8 mouse cellular contexts compared by ENCODE assay signal in the genomic region with DNA sequence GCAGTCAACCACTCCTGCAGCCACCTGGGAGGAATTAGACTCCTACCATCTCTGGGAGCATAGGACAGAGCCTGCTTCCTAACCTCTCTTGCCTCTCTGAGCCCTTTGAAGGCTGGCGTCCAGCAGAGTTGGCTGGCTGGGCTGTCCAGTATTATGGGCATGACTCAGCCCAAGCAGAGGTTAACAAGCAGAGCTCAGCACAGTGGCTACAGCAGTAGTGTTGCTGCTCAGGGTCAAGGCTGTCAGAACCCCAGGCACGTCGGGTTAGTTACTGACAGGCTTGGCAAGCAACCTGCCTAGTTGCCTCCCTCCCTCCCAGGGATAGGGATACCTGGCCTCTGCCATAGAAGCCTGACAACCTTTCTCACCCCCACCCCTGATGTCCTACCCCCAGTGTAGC. TPM values are rescaled to one million over a fixed set of nuclear protein-coding genes. Genes with fewer than 3 reads are reported as not detected.
DNase-seq lines count a peak whose midpoint lies in the region; ATAC-seq and TF ChIP-seq lines count a peak whose summit lies in the region.

No protein-coding gene starts in this region.

- H3K36me3 ChIP-seq in thymus, adult 2 months (ENCODE audit: control insufficient read depth, insufficient read depth, low read length) = peaks cover 6% of the 10 kb centered on the region; the same call in 1 of the 2 replicates
- H3K36me3 ChIP-seq in heart, embryonic 15.5 days = no peaks in the 10 kb centered on the region; the same call in 1 of the 2 replicates
- H3K36me3 ChIP-seq in liver, embryonic 13.5 days = 0 out of 2 replicates have a peak, but pooled peaks cover 6% of the 10 kb centered on the region
- H3K36me3 ChIP-seq in stomach, embryonic 14.5 days (ENCODE audit: control insufficient read depth, insufficient read depth, low read length) = no peaks in the 10 kb centered on the region

- peak; percentile 74 to 85 for DNase-seq in adrenal gland, adult (ENCODE audit: inconsistent age in 2 of 2, low spot score in 1 of 2)
- DNase-seq in adrenal gland, postnatal 4 days (ENCODE audit: low spot score in 2 of 2) = no peak
- peak; percentile 3 for DNase-seq in thymus, adult 2 months
- DNase-seq in thymus, postnatal 36 days = no peak
- no peak for DNase-seq in liver, embryonic 13.5 days

- H3K27me3 ChIP-seq in thymus, adult 2 months (ENCODE audit: control insufficient read depth, insufficient read depth, low read length) = no peaks in the 10 kb centered on the region
- H3K27me3 ChIP-seq in heart, embryonic 15.5 days = no peaks in the 10 kb centered on the region
- no peaks in the 10 kb centered on the region for H3K27me3 ChIP-seq in liver, embryonic 13.5 days
- no peaks in the 10 kb centered on the region for H3K27me3 ChIP-seq in stomach, embryonic 14.5 days (ENCODE audit: control insufficient read depth, insufficient read depth, low read length)

- ATAC-seq in heart, embryonic 15.5 days (replicated peaks; ENCODE audit: insufficient number of reproducible peaks, insufficient read depth, low FRiP score, low read depth) = no peak
- ATAC-seq in liver, embryonic 13.5 days (ENCODE audit: low read depth) = no peak
- no peak for ATAC-seq in stomach, embryonic 14.5 days (ENCODE audit: insufficient number of reproducible peaks, insufficient read depth, low FRiP score, low read depth)
- no peak for ATAC-seq in CD4-positive, CD25-positive, alpha-beta regulatory T cell, adult 4 months

- peak overlapping the region; percentile 94 for H3K27ac ChIP-seq in thymus, adult 2 months (ENCODE audit: control insufficient read depth, insufficient read depth, low read length)
- peak overlapping the region; percentile 60 for H3K27ac ChIP-seq in heart, embryonic 15.5 days
- H3K27ac ChIP-seq in liver, embryonic 13.5 days = peak overlapping the region; percentile 21; the same call in 1 of the 2 replicates
- peak overlapping the region; percentile 74; the same call in 1 of the 2 replicates for H3K27ac ChIP-seq in stomach, embryonic 14.5 days (ENCODE audit: low read length)

- peaks cover 14% of the 10 kb centered on the region for H3K4me1 ChIP-seq in thymus, adult 2 months (replicated peaks; ENCODE audit: control insufficient read depth, insufficient read depth, low read length)
- peaks cover 37% of the 10 kb centered on the region for H3K4me1 ChIP-seq in heart, embryonic 15.5 days (replicated peaks)
- peaks cover 43% of the 10 kb centered on the region for H3K4me1 ChIP-seq in liver, embryonic 13.5 days (replicated peaks)
- H3K4me1 ChIP-seq in stomach, embryonic 14.5 days (ENCODE audit: control insufficient read depth, insufficient read depth, low read length) = peaks cover 14% of the 10 kb centered on the region; the same call in 1 of the 2 replicates

- H3K4me3 ChIP-seq in thymus, adult 2 months (ENCODE audit: control insufficient read depth, insufficient read depth, low read length) = peak overlapping the region; percentile 82
- H3K4me3 ChIP-seq in heart, embryonic 15.5 days = peak overlapping the region; percentile 10; the same call in 1 of the 2 replicates
- peak overlapping the region; percentile 70 for H3K4me3 ChIP-seq in liver, embryonic 13.5 days (replicated peaks)
- no peak overlapping the region for H3K4me3 ChIP-seq in stomach, embryonic 14.5 days (ENCODE audit: low read depth, low read length)

- TF ChIP-seq CTCF in thymus, adult 2 months (IDR thresholded peaks at IDR 0.05; ENCODE audit: borderline replicate concordance, control insufficient read depth, extremely low read depth, insufficient read depth, low read length, poor library complexity) = no peak

- no peaks in the 10 kb centered on the region for H3K9me3 ChIP-seq in heart, embryonic 15.5 days (replicated peaks)
- H3K9me3 ChIP-seq in liver, embryonic 13.5 days (replicated peaks) = no peaks in the 10 kb centered on the region
- H3K9me3 ChIP-seq in stomach, embryonic 14.5 days (ENCODE audit: control insufficient read depth, low read depth, low read length) = no peaks in the 10 kb centered on the region

- TF ChIP-seq POLR2A in thymus, adult 2 months (IDR thresholded peaks at IDR 0.05; ENCODE audit: control insufficient read depth, extremely low read depth, insufficient read depth, low read length, poor library complexity) = no peak

- peak overlapping the region; percentile 73 for H3K4me2 ChIP-seq in heart, embryonic 15.5 days
- H3K4me2 ChIP-seq in liver, embryonic 13.5 days = peak overlapping the region; percentile 83
- H3K4me2 ChIP-seq in stomach, embryonic 14.5 days (replicated peaks; ENCODE audit: low read depth, low read length) = peak overlapping the region; percentile 65

- WGBS in thymus, adult 2 months = 12% methylated on average over 3 of the region's 3 CpGs
- 38% methylated on average over 3 of the region's 3 CpGs for WGBS in heart, embryonic 15.5 days
- 35% methylated on average over 3 of the region's 3 CpGs for WGBS in liver, embryonic 13.5 days (ENCODE audit: insufficient replicate concordance)
- WGBS in stomach, embryonic 14.5 days = 43% methylated on average over 3 of the region's 3 CpGs

- H3K9ac ChIP-seq in heart, embryonic 15.5 days = no peak overlapping the region
- peak overlapping the region; percentile 84 for H3K9ac ChIP-seq in liver, embryonic 13.5 days
- no peak overlapping the region for H3K9ac ChIP-seq in stomach, embryonic 14.5 days (replicated peaks; ENCODE audit: low read depth, low read length)

RNA-seq across cellular contexts. Expression of gene Abcd1, which starts 1.9 kb away (rescaled TPM):
- total RNA-seq in adrenal gland, postnatal 4 days (2021) = 10 to 100 TPM; 28.9 to 29.6 TPM
- polyA plus RNA-seq in thymus, adult 2 months (2012; rRNA removed) = 73.8 and 76.3 TPM in 2 replicates
- polyA plus RNA-seq in heart, embryonic 15.5 days (2015; fragmentation: Nextera tagmentation; extraction: Ambion mirVana) = 13.1 and 17.4 TPM in 2 replicates
- 7.2 and 7.5 TPM in 2 replicates for polyA plus RNA-seq in liver, embryonic 13.5 days (2015; fragmentation: Nextera tagmentation; extraction: Ambion mirVana)
- 19.2 and 19.6 TPM in 2 replicates for polyA plus RNA-seq in stomach, embryonic 14.5 days (2014; fragmentation: Nextera tagmentation; extraction: Ambion mirVana)
- polyA plus RNA-seq in CD4-positive, CD25-positive, alpha-beta regulatory T cell, adult 4 months (2017; shearing (Covaris generic)) = 10 to 100 TPM; 23.3 to 44.3 TPM

RNA-seq across cellular contexts. Expression of gene Bcap31, which starts 2.3 kb away (rescaled TPM):
- total RNA-seq in adrenal gland, postnatal 4 days (2021) = 100 to 1,000 TPM; 175 to 197 TPM
- 45.8 and 54.4 TPM in 2 replicates for polyA plus RNA-seq in thymus, adult 2 months (2012; rRNA removed)
- polyA plus RNA-seq in heart, embryonic 15.5 days (2015; fragmentation: Nextera tagmentation; extraction: Ambion mirVana) = 163 and 175 TPM in 2 replicates
- polyA plus RNA-seq in liver, embryonic 13.5 days (2015; fragmentation: Nextera tagmentation; extraction: Ambion mirVana) = 171 and 180 TPM in 2 replicates
- polyA plus RNA-seq in stomach, embryonic 14.5 days (2014; fragmentation: Nextera tagmentation; extraction: Ambion mirVana) = 254 and 260 TPM in 2 replicates
- 100 to 1,000 TPM; 283 to 291 TPM for polyA plus RNA-seq in CD4-positive, CD25-positive, alpha-beta regulatory T cell, adult 4 months (2017; shearing (Covaris generic))

RNA-seq across cellular contexts. Expression of gene Plxnb3, which starts 38.6 kb away (rescaled TPM):
- total RNA-seq in adrenal gland, postnatal 4 days (2021) = 1 to 10 TPM; 2.2 to 2.6 TPM
- 0.46 and 0.86 TPM in 2 replicates for polyA plus RNA-seq in thymus, adult 2 months (2012; rRNA removed)
- 0.57 and 0.75 TPM in 2 replicates for polyA plus RNA-seq in heart, embryonic 15.5 days (2015; fragmentation: Nextera tagmentation; extraction: Ambion mirVana)
- polyA plus RNA-seq in liver, embryonic 13.5 days (2015; fragmentation: Nextera tagmentation; extraction: Ambion mirVana) = 0.12 and 0.16 TPM in 2 replicates
- polyA plus RNA-seq in stomach, embryonic 14.5 days (2014; fragmentation: Nextera tagmentation; extraction: Ambion mirVana) = 0.59 and 0.78 TPM in 2 replicates
- polyA plus RNA-seq in CD4-positive, CD25-positive, alpha-beta regulatory T cell, adult 4 months (2017; shearing (Covaris generic)) = not detected

RNA-seq across cellular contexts. Expression of gene Slc6a8, which starts 45.3 kb away (rescaled TPM):
- 10 to 100 TPM; 66.1 to 78.9 TPM for total RNA-seq in adrenal gland, postnatal 4 days (2021)
- polyA plus RNA-seq in thymus, adult 2 months (2012; rRNA removed) = 38.1 and 44.5 TPM in 2 replicates
- 7.5 and 8.1 TPM in 2 replicates for polyA plus RNA-seq in heart, embryonic 15.5 days (2015; fragmentation: Nextera tagmentation; extraction: Ambion mirVana)
- 0.38 and 0.41 TPM in 2 replicates for polyA plus RNA-seq in liver, embryonic 13.5 days (2015; fragmentation: Nextera tagmentation; extraction: Ambion mirVana)
- polyA plus RNA-seq in stomach, embryonic 14.5 days (2014; fragmentation: Nextera tagmentation; extraction: Ambion mirVana) = 11.0 and 12.2 TPM in 2 replicates
- polyA plus RNA-seq in CD4-positive, CD25-positive, alpha-beta regulatory T cell, adult 4 months (2017; shearing (Covaris generic)) = under 1 TPM; 0.63 TPM

RNA-seq across cellular contexts. Expression of gene Srpk3, which starts 55.9 kb away (rescaled TPM):
- total RNA-seq in adrenal gland, postnatal 4 days (2021) = 1 to 10 TPM; 2.7 to 4.6 TPM
- polyA plus RNA-seq in thymus, adult 2 months (2012; rRNA removed) = 4.9 and 5.4 TPM in 2 replicates
- polyA plus RNA-seq in heart, embryonic 15.5 days (2015; fragmentation: Nextera tagmentation; extraction: Ambion mirVana) = 82.3 and 85.7 TPM in 2 replicates
- 0.71 and 0.83 TPM in 2 replicates for polyA plus RNA-seq in liver, embryonic 13.5 days (2015; fragmentation: Nextera tagmentation; extraction: Ambion mirVana)
- polyA plus RNA-seq in stomach, embryonic 14.5 days (2014; fragmentation: Nextera tagmentation; extraction: Ambion mirVana) = 2.3 and 2.7 TPM in 2 replicates
- polyA plus RNA-seq in CD4-positive, CD25-positive, alpha-beta regulatory T cell, adult 4 months (2017; shearing (Covaris generic)) = 1 to 10 TPM in 1 of 2 experiments, under 1 TPM in 1; 0.12 to 3.4 TPM

Comparison
In these comparisons a context has a peak if more than half of its experiments do, and no peak if none do; other contexts are left out.
1. DNase-seq: peak in adrenal gland, adult (2 of 2) and thymus, adult 2 months (single experiment); none in adrenal gland, postnatal 4 days (0 of 2), thymus, postnatal 36 days (0 of 2) and liver, embryonic 13.5 days (single experiment).
2. H3K27ac ChIP-seq: peak in every context shown above with its lines; median percentile 94 in thymus, adult 2 months; 74 in stomach, embryonic 14.5 days; 60 in heart, embryonic 15.5 days; 21 in liver, embryonic 13.5 days.
3. Peak in every context shown above with its lines, with median percentiles within 50 percentile points of each other: H3K4me2 ChIP-seq.